Mouse (Mus musculus) midbrain, embryonic 14.5 days (tissue): Measurements from ENCODE around the gene Pik3ip1. TPM values are rescaled to one million over a fixed set of nuclear protein-coding genes. Genes with fewer than 3 reads are reported as not detected.
A peak's percentile ranks its signal among the peaks of the same experiment; 100 is the strongest.

Experiments
- ATAC-seq: fragments of 200-750 bp; cut with Nextera tagmentation; 2 replicates; pipeline ENCODE4 v1.8.0; 2017; ENCODE audit warnings: moderate number of reproducible peaks, moderate library complexity; ENCODE audit not compliant: low FRiP score, low TSS enrichment
- DNase-seq: peaks from one replicate; pipeline ENCODE4 v3.0.0-alpha.2; 2015
- H3K27ac ChIP-seq: fragments of 300-500 bp; sonication (generic); replicated peaks from 2 replicates; pipeline ENCODE4 v1.5.1; 2014; ENCODE audit warnings: mild to moderate bottlenecking, low read depth, low read length, moderate library complexity
- H3K27me3 ChIP-seq: fragments of 300-500 bp; sonication (generic); 2 replicates; pipeline ENCODE4 v1.6.1; 2014; ENCODE audit warnings: low read length, control low read depth, mixed read lengths; ENCODE audit not compliant: control insufficient read depth, insufficient read depth
- H3K36me3 ChIP-seq: fragments of 300-500 bp; sonication (generic); 2 replicates; pipeline ENCODE4 v1.6.1; 2014; ENCODE audit warnings: low read length, control low read depth; ENCODE audit not compliant: control insufficient read depth, insufficient read depth
- H3K4me1 ChIP-seq: fragments of 300-500 bp; sonication (generic); 2 replicates; pipeline ENCODE4 v1.6.1; 2014; ENCODE audit warnings: mild to moderate bottlenecking, antibody characterized with exemption, low read length, control low read depth; ENCODE audit not compliant: control insufficient read depth, insufficient read depth
- H3K4me2 ChIP-seq: fragments of 300-500 bp; sonication (generic); 2 replicates; pipeline ENCODE4 v1.6.1; 2014; ENCODE audit warnings: mild to moderate bottlenecking, low read length, moderate library complexity
- H3K4me3 ChIP-seq: fragments of 300-500 bp; sonication (generic); replicated peaks from 2 replicates; pipeline ENCODE4 v1.5.1; 2014; ENCODE audit warnings: low read depth, low read length
- H3K9ac ChIP-seq: fragments of 300-500 bp; sonication (generic); replicated peaks from 2 replicates; pipeline ENCODE4 v1.6.1; 2014; ENCODE audit warnings: mild to moderate bottlenecking, low read length, moderate library complexity
- H3K9me3 ChIP-seq: fragments of 300-500 bp; sonication (generic); 2 replicates; pipeline ENCODE4 v1.6.1; 2016; ENCODE audit warnings: low read length, control low read depth, mixed read lengths; ENCODE audit not compliant: control insufficient read depth
- WGBS: fragments of 180-500 bp; shearing (Covaris S2); extraction: QIAGEN DNeasy Blood & Tissue Kit; methylation state at CpG from one replicate; pipeline ENCODE4 v1.1.7; 2014; 5-methylcytosine and 5-hydroxymethylcytosine counted together
- polyA plus RNA-seq: library from polyadenylated mRNA; unstranded; fragments of >200 nt; fragmentation: Nextera tagmentation; extraction: Ambion mirVana; gene quantifications from 2 replicates; pipeline ENCODE4 v1.2.1, GENCODE M21; 2014

The Pik3ip1 gene
- polyA plus RNA-seq, 1 experiment from 2014 or later: 20.2 TPM

DNA sequence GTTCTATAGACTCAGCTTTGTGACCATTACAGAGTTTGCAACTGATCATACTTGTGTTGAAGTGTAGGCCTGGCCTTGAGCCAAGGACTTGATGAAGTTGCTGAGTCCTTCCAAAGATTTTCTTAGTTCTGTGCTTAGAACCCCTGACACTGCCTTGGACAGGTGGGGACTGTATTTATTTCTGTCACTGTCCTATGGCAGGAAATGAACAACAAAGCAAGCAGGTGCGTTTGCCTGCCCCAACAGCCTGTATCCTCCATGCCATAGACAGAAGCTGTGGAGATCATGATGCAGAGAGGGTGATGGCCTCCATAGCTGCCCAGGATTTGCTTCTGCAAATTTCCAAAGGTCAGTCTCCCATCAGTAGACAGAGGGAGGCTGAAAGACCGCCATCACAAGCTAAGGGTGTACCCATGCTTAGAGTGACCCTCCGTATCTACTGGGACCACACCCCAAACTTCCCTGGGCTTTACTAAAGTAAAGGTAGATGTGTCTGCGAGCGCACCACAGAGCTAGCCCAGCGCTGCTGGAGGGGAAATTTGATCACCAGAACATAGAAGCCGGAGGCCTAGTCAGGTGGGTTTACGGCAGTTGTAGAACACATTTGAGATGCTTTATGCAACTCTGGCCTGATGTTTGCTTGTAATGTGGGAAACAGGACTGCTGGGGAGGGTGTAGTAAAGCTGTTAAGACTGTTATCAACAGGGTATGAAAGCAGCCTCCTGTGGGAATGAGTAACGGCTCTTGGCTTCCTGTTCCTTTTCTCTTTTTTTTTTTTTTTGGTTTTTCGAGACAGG, 19.2 kb upstream of the Pik3ip1 start:
- Histone ChIP-seq H3K9me3 (no peaks in the 10 kb centered on the region), H3K36me3 (peaks cover 74% of the 10 kb centered on the region), H3K9ac (no peak overlapping the region), H3K27ac (no peak overlapping the region), H3K4me3 (no peak overlapping the region), H3K27me3 (no peaks in the 10 kb centered on the region), H3K4me1 (no peaks in the 10 kb centered on the region), H3K4me2 (no peak overlapping the region)
- no peak for ATAC-seq
- no peak for DNase-seq
- WGBS: 95% methylated on average over 9 of the region's 10 CpGs

DNA sequence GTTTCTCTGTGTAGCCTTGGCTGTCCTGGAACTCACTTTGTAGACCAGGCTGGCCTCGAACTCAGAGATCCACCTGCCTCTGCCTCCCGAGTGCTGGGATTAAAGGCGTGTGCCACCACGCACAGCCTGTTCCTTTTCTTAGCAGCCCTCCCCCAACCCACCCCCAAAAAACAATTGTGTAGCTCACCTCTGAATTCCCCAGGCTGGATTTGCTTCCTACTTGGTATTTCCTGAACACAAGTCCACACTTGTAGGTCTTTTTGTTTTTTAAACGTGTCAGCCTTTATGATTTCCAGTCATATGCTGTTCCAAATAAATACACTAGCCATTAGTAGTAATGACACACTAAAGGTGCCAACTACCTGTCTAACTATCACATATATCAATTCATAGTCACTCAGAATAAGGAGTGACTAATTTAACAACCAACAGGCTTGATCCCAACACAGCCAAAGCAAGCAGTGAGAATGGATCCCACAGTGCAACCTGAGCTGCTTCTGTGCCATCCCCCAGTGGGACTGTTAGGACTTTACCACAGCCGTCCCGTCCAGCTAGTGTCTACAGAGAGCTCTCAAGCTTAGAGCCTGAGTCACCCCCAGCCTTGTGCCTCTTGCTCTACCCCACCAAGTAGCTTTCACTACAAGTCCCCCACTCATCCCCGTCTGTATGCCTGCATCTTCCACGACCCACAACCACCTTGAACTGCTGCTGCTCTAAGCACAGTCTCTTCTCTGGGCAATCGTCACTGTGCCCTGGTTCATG, 18.4 kb upstream of the Pik3ip1 start:
- no peaks in the 10 kb centered on the region for H3K9me3 ChIP-seq
- ATAC-seq (no peak), DNase-seq (no peak)
- H3K27ac ChIP-seq: no peak overlapping the region
- no peak overlapping the region for H3K4me3 ChIP-seq
- peaks cover 66% of the 10 kb centered on the region for H3K36me3 ChIP-seq
- H3K9ac ChIP-seq: no peak overlapping the region
- 91% methylated on average over 9 of the region's 10 CpGs for WGBS
- no peaks in the 10 kb centered on the region for H3K4me1 ChIP-seq
- no peaks in the 10 kb centered on the region for H3K27me3 ChIP-seq
- no peak overlapping the region for H3K4me2 ChIP-seq

DNA sequence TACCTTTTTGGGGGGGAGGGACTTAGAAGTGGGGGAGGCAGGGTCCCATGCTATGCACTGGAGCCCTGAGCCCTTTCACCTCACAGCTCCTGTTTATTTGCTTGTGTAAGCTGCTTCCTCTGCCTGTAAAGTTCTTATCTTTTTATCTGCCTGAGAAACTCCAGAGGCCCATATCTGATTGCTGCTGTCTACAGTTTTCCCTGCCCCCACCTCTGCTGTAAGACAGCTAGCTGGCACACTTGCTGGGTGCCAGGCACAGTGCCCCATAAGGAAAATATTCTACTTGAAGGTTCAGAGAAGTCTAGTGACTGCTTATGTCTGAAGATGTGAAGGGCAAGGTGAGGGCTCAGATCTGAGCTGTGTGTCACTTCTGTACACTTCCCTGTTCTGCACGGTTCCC, 16.9 kb upstream of the Pik3ip1 start:
- no peak overlapping the region for H3K4me3 ChIP-seq
- H3K27me3 ChIP-seq: no peaks in the 10 kb centered on the region
- H3K9ac ChIP-seq: no peak overlapping the region
- no peak for ATAC-seq
- H3K36me3 ChIP-seq: peaks cover 51% of the 10 kb centered on the region
- H3K4me1 ChIP-seq: no peaks in the 10 kb centered on the region
- H3K9me3 ChIP-seq: no peaks in the 10 kb centered on the region
- H3K4me2 ChIP-seq: no peak overlapping the region
- no peak for DNase-seq
- H3K27ac ChIP-seq: no peak overlapping the region
- whole genome bisulfite sequencing: 86% methylated on average over 1 of the region's 1 CpGs

DNA sequence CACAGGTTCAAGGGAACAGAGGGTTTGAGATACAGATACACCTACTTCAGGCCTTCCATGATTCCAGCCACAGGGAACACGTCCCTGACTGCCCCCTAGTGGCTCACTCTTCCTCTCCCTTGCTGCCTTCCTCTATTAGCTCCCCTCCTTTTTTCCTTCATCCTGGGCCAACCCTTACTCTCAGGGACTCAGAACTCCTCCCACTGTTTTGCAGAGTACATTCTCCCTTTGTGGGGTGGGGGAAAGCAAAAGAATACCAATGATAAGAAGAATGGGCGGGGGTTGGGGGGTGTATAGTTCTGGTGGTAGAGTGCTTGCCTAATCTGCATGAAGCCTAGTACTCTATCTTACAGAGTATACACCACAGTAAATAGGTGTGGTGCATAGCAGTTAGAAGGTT, 16.1 kb upstream of the Pik3ip1 start:
- 35% methylated on average over 2 of the region's 2 CpGs for WGBS
- no peaks in the 10 kb centered on the region for H3K9me3 ChIP-seq
- peaks cover 43% of the 10 kb centered on the region for H3K36me3 ChIP-seq
- H3K27me3 ChIP-seq: no peaks in the 10 kb centered on the region
- DNase-seq: peak; percentile 72
- H3K27ac ChIP-seq: no peak overlapping the region
- H3K9ac ChIP-seq: no peak overlapping the region
- peak; percentile 37; the same call in 1 of the 2 replicates for ATAC-seq
- H3K4me2 ChIP-seq: no peak overlapping the region
- no peaks in the 10 kb centered on the region for H3K4me1 ChIP-seq
- H3K4me3 ChIP-seq: no peak overlapping the region

GRCm38 (mm10) chr11:3318286-3318685, 11.9 kb upstream of the Pik3ip1 start:
- H3K27ac ChIP-seq: no peak overlapping the region
- H3K27me3 ChIP-seq: no peaks in the 10 kb centered on the region
- no peaks in the 10 kb centered on the region for H3K9me3 ChIP-seq
- H3K4me3 ChIP-seq: no peak overlapping the region
- no peaks in the 10 kb centered on the region for H3K4me1 ChIP-seq
- DNase-seq (no peak), ATAC-seq (no peak)
- H3K4me2 ChIP-seq: no peak overlapping the region
- H3K9ac ChIP-seq: no peak overlapping the region
- H3K36me3 ChIP-seq: peaks cover 7% of the 10 kb centered on the region; the same call in 1 of the 2 replicates
- WGBS: 97% methylated on average over 3 of the region's 3 CpGs

DNA sequence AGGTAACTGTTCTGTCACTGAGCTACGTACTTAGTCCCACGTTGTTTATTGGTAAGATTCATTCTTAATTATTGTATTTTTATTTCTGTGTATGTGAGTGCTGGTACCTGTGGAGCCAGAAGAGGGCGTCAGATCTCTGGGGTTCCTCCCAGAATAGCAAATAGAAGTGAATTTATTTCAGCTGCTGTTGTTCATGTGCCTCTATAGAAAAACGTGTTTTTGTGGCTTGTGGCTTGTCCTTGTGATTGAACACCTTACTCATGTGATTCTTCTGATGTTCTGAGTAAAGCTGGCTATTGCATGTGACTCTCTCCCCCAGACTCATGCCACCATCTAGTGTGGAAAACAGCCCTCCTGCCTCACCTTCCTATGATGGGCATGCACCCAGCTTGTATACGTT, 1.9 kb upstream of the Pik3ip1 start:
- Histone ChIP-seq H3K27ac (no peak overlapping the region), H3K36me3 (0 out of 2 replicates have a peak, but pooled peaks cover under 1% of the 10 kb centered on the region), H3K4me3 (no peak overlapping the region), H3K4me2 (no peak overlapping the region), H3K27me3 (no peaks in the 10 kb centered on the region), H3K4me1 (peaks cover 9% of the 10 kb centered on the region), H3K9me3 (no peaks in the 10 kb centered on the region), H3K9ac (no peak overlapping the region)
- WGBS: 76% methylated on average over 5 of the region's 5 CpGs
- no peak for ATAC-seq
- DNase-seq: no peak

GRCm38 (mm10) chr11:3328806-3329775, 1.1 kb upstream of the Pik3ip1 start:
- Histone ChIP-seq H3K9ac (no peak overlapping the region), H3K4me3 (no peak overlapping the region), H3K4me1 (peaks cover 9% of the 10 kb centered on the region), H3K9me3 (no peaks in the 10 kb centered on the region), H3K27me3 (no peaks in the 10 kb centered on the region), H3K27ac (no peak overlapping the region), H3K4me2 (no peak overlapping the region), H3K36me3 (no peaks in the 10 kb centered on the region)
- DNase-seq: no peak
- 81% methylated on average over 11 of the region's 11 CpGs for WGBS
- ATAC-seq: no peak

DNA sequence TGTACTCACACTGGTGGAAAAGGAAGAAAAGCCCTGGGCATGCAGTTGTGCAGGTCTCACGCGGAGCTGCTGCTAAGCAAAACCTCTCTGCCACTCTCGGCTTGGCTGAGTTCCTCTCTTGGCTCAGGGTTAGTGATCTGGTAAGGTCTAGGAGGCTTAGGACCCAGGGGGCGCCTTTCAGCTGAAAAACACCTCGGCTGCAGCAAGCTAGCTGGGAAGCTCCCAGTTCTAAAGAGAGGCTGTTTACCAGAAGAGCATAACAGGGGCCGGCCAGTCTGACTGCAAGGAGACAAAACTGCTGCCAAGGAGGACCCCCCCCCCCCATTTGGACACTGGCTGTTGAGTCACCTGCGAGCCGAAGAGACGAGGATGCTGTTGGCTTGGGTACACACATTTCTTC, 365 bp downstream of the Pik3ip1 start:
- H3K27ac ChIP-seq: peak overlapping the region; percentile 52
- under 1% methylated on average over 9 of the region's 9 CpGs for WGBS
- peak overlapping the region; percentile 100 for H3K4me2 ChIP-seq
- H3K4me1 ChIP-seq: peaks cover 9% of the 10 kb centered on the region
- H3K4me3 ChIP-seq: peak overlapping the region; percentile 63
- peaks cover 10% of the 10 kb centered on the region; the same call in 1 of the 2 replicates for H3K36me3 ChIP-seq
- H3K9ac ChIP-seq: peak overlapping the region; percentile 52
- peak; percentile 88 for DNase-seq
- H3K27me3 ChIP-seq: no peaks in the 10 kb centered on the region
- no peaks in the 10 kb centered on the region for H3K9me3 ChIP-seq
- peak; percentile 49; the same call in 1 of the 2 replicates for ATAC-seq
